Mouse (Mus musculus) bone marrow, adult 2 months (tissue): Measurements from ENCODE around the gene Mmp24.

ENCODE experiments used
- CTCF ChIP-seq: fragments of 200-500 bp; IDR thresholded peaks from 2 replicates; pipeline ENCODE4 v1.5.1; 2011; ENCODE audit warnings: low read length, control low read depth; ENCODE audit not compliant: control insufficient read depth, insufficient read depth
- POLR2A ChIP-seq: fragments of 200-500 bp; IDR thresholded peaks from 2 replicates; pipeline ENCODE4 v1.6.1; 2011; ENCODE audit warnings: low read depth, mild to moderate bottlenecking, control low read depth, low read length, borderline replicate concordance; ENCODE audit not compliant: control insufficient read depth

DNA sequence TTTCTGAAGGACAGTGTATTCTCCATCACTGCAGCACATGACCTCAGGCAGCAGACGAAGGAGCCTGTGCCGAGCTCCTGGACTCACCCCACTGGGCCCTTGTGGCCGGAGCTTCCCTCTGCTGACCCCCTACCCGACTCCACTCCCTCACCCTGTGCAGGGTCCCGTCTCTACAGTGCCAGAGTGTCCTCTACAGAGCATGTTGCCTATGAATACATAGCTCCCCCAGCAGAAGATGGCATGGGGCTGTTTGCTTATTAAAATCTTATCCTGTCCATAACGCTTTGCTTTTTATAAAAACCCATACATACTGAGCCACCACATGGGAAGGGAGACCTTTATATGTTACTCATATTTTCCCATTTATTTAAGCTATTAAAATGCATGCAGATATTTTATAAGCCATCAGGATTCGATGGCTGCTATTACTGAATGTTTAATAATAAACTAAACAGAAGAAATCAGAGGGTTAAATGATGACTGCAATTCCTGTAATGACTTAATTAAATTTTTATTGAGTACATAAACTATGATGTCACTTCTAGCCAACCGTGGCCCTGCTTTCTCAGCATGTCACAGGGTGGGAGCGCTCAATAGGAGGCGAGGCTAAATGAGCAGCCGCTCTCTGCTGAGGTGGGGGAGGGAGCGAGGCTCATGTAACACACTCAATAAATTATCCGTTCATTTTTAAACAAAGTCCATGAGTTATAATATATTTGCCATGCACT is 87.6 kb downstream of the Mmp24 start:
- TF ChIP-seq CTCF (no peak), POLR2A (no peak)
